Mouse (Mus musculus): ENCODE results near the gene Gm7247. TPM values are rescaled to one million over a fixed set of nuclear protein-coding genes. Genes with fewer than 3 reads are reported as not detected.

The Gm7247 gene
- polyA plus RNA-seq (2015; fragmentation: Nextera tagmentation; extraction: Ambion mirVana) = not detected in 2 replicates

GRCm38 (mm10) chr14:51361456-51361855 lies at the start of gene Gm7247:
Gene Gm7247, plus strand, starts transcription at chr14:51361756.

GRCm38 (mm10) chr14:51410520-51410919 lies 49.0 kb downstream of the Gm7247 start, which contains the start of gene Vmn2r88:
Gene Vmn2r88, plus strand, starts transcription at chr14:51410820.

GRCm38 (mm10) chr14:51451557-51451956 lies 90.0 kb downstream of the Gm7247 start, which contains the start of gene Vmn2r89:
Gene Vmn2r89, plus strand, starts transcription at chr14:51451857.

GRCm38 (mm10) chr14:51552490-51552889 lies 190.9 kb downstream of the Gm7247 start, which contains the start of gene Gm5622:
Gene Gm5622, plus strand, starts transcription at chr14:51552790.

GRCm38 (mm10) chr14:51573963-51574362 lies 212.4 kb downstream of the Gm7247 start, which contains the start of gene Gm17175:
Gene Gm17175, minus strand, starts transcription at chr14:51574063.

GRCm38 (mm10) chr14:51592039-51592438 lies 230.5 kb downstream of the Gm7247 start, which contains the start of gene Gm17174:
Gene Gm17174, minus strand, starts transcription at chr14:51592139.

GRCm38 (mm10) chr14:51611210-51611609 lies 249.7 kb downstream of the Gm7247 start, which contains the start of gene Gm17078:
Gene Gm17078, minus strand, starts transcription at chr14:51611310.

Other genes starting within 250 kb of the Gm7247 start
- not detected in 2 replicates for gene Eddm3b, start 247.3 kb upstream of the Gm7247 start, polyA plus RNA-seq (2015; fragmentation: Nextera tagmentation; extraction: Ambion mirVana)
- 0.44 and 0.60 TPM in 2 replicates for gene Rnase6, start 237.8 kb upstream of the Gm7247 start, polyA plus RNA-seq (2015; fragmentation: Nextera tagmentation; extraction: Ambion mirVana)
- gene Rnase1, start 215.0 kb upstream of the Gm7247 start, polyA plus RNA-seq (2015; fragmentation: Nextera tagmentation; extraction: Ambion mirVana) = 2.5 TPM in 1 of 2 replicates, not detected in the other
- not detected in 2 replicates for gene Rnase2b, start 199.5 kb upstream of the Gm7247 start, polyA plus RNA-seq (2015; fragmentation: Nextera tagmentation; extraction: Ambion mirVana)
- not detected in 2 replicates for gene Ang2, start 162.6 kb upstream of the Gm7247 start, polyA plus RNA-seq (2015; fragmentation: Nextera tagmentation; extraction: Ambion mirVana)
- not detected in 2 replicates for gene Ear14, start 158.4 kb upstream of the Gm7247 start, polyA plus RNA-seq (2015; fragmentation: Nextera tagmentation; extraction: Ambion mirVana)
- gene Rnase2a, start 105.6 kb upstream of the Gm7247 start, polyA plus RNA-seq (2015; fragmentation: Nextera tagmentation; extraction: Ambion mirVana) = not detected in 2 replicates
- not detected in 2 replicates for gene Vmn2r88, start 49.1 kb downstream of the Gm7247 start, polyA plus RNA-seq (2015; fragmentation: Nextera tagmentation; extraction: Ambion mirVana)
- not detected in 2 replicates for gene Vmn2r89, start 90.1 kb downstream of the Gm7247 start, polyA plus RNA-seq (2015; fragmentation: Nextera tagmentation; extraction: Ambion mirVana)
- gene Gm5622, start 191.0 kb downstream of the Gm7247 start, polyA plus RNA-seq (2015; fragmentation: Nextera tagmentation; extraction: Ambion mirVana) = not detected in 2 replicates
- not detected in 2 replicates for gene Gm17175, start 212.3 kb downstream of the Gm7247 start, polyA plus RNA-seq (2015; fragmentation: Nextera tagmentation; extraction: Ambion mirVana)
- not detected in 2 replicates for gene Gm17174, start 230.4 kb downstream of the Gm7247 start, polyA plus RNA-seq (2015; fragmentation: Nextera tagmentation; extraction: Ambion mirVana)
- gene Gm17078, start 249.6 kb downstream of the Gm7247 start, polyA plus RNA-seq (2015; fragmentation: Nextera tagmentation; extraction: Ambion mirVana) = not detected in 2 replicates